Mouse (Mus musculus) R1 (cell line): ENCODE data around the gene Smagp.

Source experiments
- DNase-seq: peaks from one replicate; pipeline ENCODE4 v3.0.0-alpha.2; 2018; ENCODE audit warnings: low read depth, low spot score

Gene Smagp

DNA sequence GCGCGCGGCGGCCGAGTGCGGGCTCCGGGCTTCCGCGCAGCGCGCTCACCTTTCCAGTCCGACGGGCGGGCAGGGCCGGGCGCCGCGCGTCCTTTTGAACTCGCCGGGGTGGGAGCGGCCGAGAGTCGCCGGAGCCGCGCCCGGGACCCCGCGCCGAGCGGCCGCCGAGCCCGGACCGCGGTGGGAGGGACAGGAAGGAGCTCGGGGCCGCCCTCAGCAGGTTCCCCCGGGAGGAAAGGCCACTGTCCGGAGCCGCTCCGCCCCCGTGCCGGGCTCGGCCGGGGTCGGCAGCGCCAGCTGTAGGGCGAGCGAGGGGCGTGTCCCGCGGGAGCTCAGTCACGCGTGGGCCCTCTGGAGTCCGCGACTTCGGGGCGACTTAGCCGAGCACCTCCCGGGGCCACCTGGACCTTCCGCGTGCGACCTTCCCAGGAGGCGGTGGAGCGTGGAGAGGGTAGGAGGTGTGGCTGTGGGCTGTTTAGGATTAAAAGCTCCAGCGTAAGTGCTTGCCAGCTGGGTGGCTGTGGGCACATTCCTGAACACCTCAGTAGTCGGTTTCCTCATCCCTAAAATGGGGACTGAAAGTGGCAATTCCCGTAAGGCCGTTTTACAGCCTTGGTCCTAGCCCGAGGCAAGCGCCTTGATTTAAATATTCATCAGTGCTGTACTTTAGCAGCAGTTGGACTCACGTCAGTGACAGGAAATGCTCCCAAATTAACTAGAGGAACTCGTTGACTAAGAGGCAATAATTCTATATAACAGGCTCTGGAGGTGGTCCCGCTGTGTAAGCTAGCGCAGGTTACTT lies at the start of gene Smagp:
Gene Smagp (minus strand): TSS at position 241 of the 802 bp plus-strand sequence.
- DNase-seq = peak; percentile 81

DNA sequence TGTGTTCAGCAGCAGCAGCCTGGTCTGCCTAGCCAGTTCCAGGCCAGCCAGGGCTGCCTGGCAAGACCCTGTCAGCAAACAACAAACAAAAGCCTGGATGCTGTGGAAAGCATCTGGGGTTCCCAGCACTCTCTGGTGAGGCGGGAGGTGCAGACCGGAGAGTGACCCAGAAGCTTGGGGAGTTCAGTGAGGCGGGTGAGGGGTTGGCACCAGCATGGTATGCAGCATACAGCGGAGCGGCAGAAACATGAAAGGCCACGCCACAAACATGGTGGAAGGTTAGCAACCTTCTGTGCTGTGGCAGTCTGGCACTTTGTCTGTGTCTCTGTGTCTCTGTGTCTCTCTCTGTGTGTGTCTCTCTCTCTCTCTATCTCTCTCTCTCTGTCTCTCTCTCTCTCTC lies 49.7 kb upstream of the Smagp start:
- no peak for DNase-seq

DNA sequence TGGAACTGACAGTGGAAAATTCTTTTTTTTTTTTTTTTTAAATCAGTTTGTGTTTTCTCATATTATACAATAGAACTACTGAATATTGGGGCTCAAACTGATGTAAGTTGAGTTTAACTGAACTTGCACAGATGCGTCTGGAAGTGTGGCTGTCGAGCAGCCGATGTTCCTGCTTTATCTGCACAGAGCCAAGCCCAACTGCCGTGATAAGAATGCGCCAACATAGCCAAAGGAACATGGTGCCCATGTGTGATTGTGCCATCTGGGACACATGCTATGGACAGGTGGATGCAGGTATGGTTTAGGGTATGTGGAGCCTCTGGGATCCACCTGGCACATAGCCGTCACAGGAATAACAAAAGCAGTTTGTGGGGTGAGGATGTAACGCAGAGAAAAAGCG lies 49.1 kb upstream of the Smagp start:
- no peak for DNase-seq

DNA sequence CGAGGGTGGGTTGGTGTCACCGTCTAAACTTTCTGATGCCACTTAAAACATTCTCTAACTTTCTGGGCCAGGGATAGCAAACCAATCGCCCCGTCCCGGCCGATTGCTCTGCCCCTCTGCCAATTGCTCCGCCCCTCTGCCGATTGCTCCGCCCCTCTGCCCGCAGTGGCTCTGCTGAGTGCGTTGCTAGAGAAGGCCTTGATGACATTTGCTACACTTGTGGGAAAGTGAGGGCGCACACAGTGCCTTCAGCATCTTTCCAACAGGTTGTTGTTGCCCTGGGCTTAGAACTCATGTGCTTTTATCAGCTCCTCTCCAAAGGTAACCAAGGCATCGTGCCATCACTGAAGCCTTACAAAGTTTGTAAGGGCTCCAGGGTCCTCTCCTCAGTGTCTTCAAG lies 48.5 kb upstream of the Smagp start:
- peak; percentile 57 for DNase-seq

DNA sequence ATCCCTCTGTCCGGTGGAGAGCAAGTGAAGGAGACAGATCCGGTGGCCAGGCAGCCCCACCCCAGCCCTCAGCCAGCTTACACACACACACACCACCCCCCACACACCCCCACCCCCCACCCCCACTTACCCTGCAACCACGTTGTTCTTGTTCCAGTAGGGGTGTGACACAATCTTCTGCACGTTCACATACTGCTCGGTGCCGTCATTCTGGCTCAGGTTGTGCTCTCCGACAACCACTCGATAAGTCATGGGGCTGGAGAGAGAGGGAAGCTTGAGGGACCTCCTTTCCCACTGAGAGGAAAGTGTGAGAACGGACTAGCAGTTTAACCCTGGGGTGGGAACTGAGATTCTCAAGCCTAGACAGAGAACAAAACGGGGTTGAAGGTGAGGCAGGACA lies 47.7 kb upstream of the Smagp start:
- DNase-seq = no peak

DNA sequence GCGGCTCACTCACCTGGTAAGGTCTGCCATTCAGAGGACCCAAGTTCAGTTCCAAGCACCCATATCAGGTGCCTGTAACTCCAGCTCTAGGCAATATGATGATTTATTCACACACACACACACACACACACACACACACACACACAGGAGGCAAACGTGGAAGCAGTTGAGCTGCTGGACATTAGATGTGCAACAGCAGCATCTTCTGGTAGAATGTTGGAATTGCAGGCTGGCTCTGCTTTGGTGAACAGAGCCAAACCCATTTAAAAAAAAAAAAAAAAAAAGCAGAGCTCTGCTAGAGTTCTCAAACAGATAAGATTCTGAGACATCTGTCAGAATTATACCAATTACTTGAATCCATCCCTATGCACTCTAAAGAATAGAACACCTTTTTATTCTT lies 46.3 kb upstream of the Smagp start:
- DNase-seq = peak; percentile 83

DNA sequence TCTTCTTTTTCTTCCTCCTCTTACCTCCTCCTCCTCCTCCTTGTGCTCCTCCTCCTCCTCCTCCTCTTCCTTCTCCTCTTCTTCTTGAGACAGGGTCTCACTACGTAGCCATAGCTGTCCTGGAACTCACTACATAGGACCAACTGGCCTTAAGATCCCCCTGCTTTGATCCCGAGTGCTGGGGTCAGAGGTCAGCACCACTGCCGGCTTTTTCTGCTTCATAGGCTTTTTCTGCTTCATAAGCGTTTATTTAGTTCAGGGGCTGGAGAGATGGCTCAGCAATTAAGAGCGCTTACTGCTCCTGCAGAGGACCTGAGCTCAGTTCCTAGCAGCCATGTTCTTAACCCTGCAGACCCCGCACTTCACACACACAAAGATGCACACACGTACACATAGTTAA lies 45.0 kb upstream of the Smagp start:
- DNase-seq = no peak

DNA sequence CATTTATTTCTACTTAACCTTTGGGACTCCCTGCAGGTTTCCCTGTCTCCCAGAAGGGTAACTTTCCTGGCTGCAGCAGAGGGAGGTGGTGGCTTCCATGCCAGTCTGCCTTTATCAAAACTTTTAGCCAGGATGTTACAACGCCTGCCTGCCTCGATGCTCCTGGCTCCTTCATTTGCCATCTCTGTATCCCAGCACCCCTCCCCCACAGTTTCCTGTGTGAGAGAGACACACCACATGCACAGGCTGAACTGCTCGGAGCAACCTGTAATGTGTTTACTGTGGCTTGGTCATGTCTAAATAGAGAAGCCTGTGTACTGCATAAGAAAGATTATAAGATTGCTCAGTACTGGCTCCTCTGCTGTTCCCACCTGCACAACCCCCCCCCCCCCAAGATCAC lies 43.6 kb upstream of the Smagp start:
- no peak for DNase-seq

DNA sequence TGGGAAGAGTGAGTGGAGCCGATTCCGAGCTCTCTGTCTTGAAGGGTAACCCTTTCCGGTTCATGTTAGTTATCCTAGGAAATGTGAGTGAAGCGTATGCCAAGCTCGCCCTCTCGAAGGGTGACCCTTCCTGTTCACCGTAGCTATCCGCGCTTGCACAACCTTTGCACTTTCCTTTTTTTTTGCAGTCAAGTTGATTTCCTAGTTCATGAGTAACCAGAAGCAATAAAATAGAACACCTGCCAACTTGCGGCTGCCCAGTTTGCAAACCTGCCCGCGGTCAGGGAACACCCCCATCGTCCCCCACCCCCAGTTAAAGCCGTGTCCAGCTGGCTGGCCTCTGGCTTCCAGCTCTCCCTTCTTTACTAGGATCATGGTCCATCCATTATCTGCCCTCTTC lies 42.3 kb upstream of the Smagp start:
- DNase-seq = no peak

DNA sequence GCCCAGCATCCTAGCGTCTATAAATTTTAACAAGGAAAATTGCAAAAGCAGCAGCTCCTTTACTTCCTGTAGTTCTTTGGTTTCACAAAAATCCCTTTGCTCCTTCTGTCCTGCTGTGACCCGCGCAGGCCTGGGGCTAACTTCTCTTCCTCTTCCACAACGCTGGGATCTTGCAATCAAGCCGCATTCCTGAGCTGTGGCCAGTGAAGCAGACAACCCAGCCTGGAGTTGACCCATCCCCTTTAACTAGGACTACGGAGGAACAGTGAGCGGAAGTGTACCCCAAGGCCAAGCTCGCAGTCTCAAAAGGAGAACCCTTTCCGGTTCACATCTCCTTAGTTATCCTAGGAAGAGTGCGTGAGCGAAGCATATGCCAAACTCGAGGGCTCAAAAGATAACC lies 41.8 kb upstream of the Smagp start:
- no peak for DNase-seq

DNA sequence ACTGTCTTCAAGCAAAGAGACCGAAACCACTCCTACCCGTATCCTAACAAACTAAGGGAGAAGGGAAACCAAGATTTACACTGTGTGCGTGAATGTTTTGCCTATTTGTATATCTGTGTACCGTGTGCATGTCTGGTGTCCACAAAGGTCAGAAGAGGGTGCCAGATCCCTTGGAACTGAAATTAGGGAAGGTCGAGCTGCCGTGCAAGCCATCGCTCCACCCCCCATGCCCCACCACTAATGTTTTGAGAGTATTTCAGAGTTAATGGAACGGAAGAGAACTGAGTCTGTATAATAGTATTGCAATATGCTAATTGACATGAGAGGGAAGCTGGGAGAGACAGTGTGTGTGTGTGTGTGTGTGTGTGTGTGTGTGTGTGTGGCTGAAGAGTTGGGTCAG lies 40.9 kb upstream of the Smagp start:
- no peak for DNase-seq

DNA sequence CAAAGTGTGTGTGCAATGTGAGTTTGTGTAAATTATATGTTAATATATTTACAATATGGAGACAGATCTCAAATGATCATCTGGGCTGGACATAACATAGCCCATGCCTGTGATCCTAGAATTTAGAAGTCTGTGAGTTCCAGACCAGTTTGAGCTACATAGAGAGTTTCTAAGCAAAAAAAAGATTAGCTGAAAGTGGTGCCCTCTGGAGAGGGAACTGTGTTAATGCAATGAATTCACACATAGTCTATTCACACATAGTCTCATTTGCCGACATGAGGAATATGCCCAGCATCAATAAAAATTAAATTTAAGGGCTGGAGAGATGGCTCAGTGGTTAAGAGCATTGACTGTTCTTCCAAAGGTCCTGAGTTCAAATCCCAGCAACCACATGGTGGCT lies 39.8 kb upstream of the Smagp start:
- DNase-seq = no peak

DNA sequence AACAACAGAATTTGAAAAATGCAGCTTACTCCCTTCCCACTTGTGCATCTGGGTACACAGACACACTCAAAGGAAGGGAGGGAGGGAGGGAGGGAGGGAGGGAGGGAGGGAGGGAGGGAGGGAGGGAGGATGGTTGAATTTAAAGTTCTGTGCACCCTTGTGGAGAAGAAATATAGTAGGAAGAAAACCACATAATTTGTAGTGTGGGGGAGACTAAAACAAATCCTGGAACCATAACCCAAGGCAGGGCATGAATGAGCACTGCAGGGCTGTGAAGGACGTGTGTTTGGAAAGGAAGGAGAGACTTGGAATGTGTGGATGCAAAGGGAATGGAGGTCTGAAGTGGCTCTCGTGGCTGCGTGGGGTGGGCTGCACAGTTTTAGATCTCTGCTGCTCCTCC lies 38.7 kb upstream of the Smagp start:
- no peak for DNase-seq

DNA sequence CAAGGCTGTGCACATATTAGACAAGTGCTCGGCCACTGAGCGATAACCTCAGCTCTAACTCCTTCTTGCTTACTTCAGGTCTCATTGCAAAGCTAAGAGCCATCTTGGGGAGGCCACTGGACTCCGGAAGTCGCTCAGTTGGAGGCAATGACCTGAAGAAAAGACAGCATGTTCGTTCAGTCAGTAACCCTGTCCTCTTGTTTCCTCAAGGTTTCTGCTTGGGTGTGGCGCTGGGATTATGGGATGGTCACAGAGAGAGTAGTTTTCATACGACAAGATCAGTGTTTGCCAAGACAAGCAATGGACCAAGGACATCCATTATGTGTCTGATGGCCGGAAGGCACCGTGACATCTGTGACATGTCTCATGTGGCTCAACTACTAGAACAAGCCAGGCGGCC lies 37.8 kb upstream of the Smagp start:
- peak; percentile 34 for DNase-seq

DNA sequence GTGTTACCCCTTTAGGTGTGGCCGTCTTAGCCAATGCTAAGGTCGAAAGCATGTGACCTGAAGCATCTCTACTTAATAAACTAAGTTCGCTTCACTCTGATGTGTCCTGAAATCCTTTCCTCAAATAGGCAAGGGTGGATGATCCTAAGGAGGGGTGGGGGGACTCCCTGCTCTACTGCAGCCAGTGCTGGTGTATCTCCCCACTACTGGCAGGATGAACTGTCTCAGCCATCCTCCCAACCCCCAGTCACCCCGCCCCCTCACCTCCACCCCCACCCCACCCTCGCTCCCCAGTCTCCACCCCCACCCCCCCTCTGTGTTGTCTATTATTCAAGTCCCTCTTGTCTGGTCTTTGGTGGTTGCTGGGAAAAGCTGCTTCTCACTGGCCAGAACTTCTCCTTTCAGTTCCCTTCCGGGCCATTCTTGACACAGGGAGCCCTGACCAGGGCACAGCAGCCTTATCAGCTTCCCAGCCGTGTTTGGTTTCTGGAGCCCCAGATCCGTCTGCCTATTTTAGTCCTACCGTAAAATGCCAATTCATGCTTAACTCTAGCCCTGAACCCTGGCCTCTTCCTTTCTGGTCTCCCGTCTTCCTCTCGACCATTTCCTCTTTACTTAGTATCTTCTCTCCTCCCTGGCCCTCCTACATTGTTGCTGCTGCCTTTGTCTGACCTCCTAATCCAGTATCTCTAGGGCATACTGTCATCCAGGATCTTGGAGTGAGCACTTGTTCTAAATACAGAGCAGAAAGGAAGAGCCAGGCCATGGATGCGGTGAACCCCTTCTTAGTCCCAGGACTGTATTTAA lies 37.0 kb upstream of the Smagp start:
- peak; percentile 67 for DNase-seq

DNA sequence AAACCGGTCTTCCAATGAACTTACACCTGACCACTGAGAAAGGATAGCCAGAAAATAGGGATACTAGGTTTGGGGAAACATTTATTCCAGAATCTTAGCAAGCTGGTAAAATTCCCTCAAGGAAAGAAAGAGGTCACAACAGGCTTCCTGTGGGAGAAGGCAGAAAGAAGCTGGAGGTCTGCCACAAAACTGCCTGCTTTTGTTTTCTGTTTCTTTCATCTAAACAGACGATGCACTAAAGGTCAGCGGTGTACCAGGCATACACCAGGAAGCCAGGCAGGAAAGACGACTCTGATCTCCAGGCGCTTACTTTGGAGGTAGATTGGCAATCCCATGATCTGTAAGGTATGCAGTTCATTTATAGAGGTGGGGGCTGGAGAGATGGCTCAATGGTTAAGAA lies 34.1 kb upstream of the Smagp start:
- no peak for DNase-seq

DNA sequence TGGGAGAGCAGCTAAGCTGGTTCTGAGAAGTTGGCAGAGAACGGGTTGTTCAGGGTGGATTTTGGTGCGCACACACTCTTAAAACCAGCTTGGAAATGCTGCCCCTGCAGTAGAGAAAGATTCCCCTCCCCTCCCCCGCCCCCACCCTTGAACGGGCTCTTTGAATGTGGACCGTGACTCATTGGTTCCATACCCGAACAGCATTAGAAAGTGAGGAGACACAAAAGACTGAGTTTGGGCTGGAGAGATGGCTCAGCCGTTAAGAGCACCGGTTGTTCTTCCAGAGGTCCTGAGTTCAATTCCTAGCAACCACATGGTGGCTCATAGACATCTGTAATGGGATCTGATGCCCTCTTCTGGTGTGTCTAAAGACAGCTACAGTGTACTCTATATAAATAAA lies 33.3 kb upstream of the Smagp start:
- no peak for DNase-seq

DNA sequence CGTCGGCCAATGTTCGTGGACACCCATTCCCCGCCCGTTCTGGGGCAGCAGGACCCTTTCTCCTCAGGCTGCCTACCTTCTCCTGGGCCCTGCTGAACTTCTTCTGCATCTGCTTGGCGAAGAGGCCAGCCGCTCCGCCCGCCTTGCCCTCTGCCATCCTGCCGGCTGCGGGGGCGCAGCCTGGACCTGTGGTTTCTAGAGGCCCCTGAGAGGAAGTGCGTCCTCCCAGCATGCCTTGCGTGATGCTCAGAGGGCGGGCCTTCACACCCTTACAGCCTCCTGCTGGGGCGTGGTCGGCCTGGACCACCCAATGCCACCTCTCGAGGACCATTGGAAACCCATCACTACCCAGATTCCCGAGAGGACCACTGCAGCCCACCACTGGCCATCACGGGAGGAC lies 32.6 kb upstream of the Smagp start, which contains the start of gene Bin2:
Gene Bin2 (minus strand): TSS at position 217 of the 400 bp plus-strand sequence.
- DNase-seq = peak; percentile 66

DNA sequence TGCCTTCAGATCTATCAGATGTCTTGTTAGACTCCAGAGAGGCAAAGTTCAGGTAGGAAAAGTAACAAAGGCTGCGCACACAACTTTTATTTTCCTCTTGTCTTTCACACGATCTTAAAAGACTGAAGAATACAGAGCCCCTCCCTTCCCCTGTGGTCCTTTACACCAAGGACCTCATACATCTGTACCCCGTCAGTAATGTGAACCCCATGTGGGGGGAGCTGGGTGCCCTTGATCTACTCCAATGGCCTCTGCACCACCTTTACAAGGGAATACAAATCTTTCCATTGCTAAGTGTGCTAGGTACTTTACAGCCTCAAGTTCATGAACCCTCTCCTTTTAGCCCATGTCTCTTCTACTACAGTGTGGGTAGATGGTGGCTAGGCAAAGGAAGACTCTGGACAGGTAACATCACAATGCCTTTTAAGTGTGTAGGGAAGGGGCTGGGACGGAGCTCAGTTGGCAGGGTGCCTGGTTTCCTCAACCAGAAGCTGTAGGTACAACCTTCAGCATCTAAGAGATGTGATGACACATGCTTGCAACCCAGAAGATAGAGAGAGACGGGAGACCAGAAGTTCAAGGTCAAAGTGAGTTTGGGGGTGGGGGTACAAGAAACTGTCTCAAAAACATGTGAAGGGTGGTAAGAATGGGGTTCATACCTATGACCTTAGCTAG lies 31.3 kb upstream of the Smagp start:
- no peak for DNase-seq

DNA sequence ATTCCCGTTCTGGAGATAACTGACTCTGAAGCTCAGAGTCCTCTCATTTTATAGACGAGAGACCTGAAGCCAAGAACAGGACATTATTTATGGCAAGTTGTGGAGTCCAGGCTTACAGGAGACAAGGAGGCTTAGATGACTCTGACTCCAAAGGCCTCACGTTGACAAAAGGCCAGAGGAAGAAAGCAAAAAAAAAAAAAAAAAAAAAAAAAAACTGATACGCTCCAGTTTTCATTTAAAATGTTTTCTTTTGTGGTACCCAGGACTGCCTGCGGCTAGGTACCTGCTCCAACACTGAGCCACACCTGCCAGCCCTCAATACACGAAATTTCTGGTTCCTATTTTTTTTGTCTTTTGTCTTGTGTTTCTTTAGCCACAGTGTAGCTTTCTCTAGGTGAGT lies 30.7 kb upstream of the Smagp start:
- no peak for DNase-seq

DNA sequence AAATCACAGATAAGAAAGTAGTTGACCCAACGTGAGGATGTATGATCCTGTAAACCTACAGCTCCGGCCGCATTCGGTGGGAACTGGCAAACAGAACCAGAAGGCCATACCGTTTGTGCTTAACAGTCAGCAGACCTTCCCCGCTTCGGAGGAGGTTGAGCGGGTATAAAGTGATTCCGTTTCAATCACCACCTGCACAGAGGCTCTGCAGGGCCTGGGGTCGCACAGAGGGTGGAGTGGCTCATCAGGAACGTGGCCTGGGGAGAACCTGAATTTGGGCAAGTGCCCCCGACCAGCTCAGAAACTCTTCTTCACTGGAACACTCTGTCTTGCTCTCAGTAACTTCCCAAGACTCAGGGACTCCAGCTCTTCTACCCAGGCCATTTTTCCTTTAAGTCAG lies 30.1 kb upstream of the Smagp start:
- no peak for DNase-seq

DNA sequence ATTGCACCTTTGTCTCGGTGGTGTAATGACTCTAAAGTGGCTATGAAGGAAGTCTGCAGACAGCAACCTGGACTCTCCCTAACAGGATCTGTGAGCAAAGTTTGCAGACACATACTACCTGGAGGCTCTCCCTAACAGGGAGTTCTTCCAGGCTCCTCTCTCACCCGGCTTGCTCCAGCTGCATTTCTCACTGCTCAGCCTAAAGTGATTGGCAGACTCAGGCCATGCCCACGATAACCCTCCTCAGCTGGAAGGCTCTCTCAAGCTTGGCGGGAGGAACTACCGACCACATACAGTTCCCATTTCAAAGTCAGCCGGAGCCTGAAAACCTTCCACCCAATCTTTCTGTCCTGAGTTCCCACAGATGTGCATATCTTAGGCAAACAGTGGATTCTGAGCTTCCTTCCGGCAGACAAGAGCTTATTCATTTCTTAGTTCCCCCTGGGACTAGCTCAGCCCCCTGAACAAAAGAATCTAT lies 29.5 kb upstream of the Smagp start:
- peak; percentile 47 for DNase-seq
